Mouse (Mus musculus): ENCODE measurements around the gene Med12.

DNA sequence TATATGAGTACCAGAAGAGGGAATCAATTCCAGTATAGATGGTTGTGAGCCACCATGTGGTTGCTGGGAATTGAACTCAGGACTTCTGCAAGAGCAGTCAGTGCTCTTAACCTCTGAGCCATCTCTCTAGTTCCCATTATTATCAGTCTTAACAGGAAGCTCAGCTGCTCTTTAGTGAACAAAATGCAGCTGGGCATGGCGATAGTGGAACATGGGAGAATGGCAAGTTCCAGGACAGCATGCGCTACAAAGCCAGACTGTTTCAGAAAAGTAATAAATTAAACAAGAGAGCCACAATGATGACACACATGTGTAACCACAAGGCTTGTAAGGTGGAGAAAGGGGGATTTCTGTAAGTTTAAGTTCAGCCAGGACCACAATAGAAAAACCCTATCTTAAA, 71.6 kb downstream of the Med12 start:
- TF ChIP-seq CTCF (IDR thresholded peaks at IDR 0.05; ENCODE audit: control insufficient read depth, insufficient read depth, low read length) = no peak
- TF ChIP-seq POLR2A (IDR thresholded peaks at IDR 0.05; ENCODE audit: borderline replicate concordance, control insufficient read depth, low read depth, low read length) = no peak

Data from bone marrow, adult 2 months (tissue).